Mouse (Mus musculus): ENCODE data around the gene Spp2. TPM values are rescaled to one million over a fixed set of nuclear protein-coding genes. Genes with fewer than 3 reads are reported as not detected.
A peak's percentile ranks its signal among the peaks of the same experiment; 100 is the strongest.

Gene Spp2
- total RNA-seq (2021), result not detected

DNA sequence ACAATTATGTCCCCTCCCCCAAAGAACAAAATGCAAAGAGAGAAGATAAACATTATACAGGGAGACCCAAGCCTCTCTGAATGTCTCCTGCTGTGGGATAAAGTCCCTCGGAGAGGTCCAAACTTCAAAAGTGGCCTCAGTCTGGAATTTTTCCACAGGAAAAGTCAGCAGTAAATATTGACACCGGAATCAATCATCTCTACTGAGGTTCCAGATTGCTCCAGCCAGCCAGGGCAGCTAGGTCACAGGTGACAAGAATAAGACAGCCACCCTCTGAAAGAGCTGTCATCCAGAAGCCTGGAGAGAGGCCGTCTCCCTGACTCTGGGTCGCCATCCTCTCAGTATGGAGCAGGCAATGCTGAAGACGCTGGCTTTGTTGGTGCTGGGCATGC is at the start of gene Spp2:
Gene Spp2 (plus strand): TSS at position 155 of the 392 bp plus-strand sequence.
- DNase-seq, result no peak

DNA sequence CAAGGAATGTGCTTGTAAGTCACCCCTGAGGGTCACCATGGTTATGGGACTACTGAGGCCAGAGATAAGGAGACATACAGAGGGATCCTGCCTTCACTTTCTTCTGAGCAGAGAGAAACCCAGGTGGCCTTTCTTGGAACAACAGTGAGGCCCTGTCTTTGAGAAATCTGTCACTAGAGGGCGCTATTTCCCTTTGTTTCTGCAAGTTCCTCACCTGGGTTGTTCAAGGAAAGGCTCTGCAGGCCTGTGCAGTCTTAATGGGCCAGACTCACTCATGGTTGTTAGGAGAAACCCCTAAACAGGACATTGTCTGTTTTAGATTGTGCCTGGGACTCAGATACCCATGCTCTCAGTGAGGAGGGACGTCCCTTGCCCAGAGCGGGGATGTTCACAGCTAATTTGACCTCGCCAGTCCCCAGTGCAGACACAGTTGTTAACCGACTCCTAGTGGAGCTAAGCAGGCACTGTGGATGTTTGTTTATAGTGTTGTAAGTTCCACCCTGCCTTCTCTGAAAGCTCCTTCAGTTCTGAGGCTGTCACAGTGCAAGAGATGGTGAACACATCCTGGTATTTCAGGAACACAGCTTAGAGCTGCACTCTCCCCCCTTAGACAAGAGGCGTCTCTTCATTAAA is 49.2 kb upstream of the Spp2 start:
- DNase-seq, result peak in 1 of 2 experiments; percentile 38

DNA sequence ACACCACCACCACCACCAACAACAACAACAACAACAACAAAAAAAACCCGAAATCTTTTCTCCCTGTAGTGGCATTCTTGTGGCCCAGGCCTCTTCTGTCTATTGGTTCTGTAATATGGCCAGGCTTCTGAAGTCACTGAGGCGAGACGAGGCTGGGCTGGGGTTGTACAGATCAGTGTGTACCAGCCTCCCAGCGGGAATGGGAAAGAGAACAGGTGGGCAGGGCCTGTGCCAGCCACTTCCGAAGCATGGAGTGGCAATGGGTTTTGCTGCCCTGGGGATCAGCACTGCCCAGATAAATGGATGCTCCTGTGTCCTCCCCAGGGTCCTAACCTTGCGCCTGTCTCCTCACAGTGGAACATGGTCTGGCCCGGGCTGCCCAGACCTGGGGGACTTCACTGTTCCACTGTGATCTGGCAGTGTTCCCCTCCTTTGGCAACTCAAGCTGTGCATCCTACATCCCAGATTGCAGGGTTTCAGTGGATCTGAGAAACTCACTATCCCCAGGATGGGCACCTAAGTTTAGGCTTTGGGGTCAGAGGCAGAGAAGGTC is 48.6 kb upstream of the Spp2 start:
- peak in 1 of 2 experiments; percentile 7 for DNase-seq

GRCm38 (mm10) chr1:88361085-88361484 is 45.7 kb upstream of the Spp2 start:
- DNase-seq, result no peak

DNA sequence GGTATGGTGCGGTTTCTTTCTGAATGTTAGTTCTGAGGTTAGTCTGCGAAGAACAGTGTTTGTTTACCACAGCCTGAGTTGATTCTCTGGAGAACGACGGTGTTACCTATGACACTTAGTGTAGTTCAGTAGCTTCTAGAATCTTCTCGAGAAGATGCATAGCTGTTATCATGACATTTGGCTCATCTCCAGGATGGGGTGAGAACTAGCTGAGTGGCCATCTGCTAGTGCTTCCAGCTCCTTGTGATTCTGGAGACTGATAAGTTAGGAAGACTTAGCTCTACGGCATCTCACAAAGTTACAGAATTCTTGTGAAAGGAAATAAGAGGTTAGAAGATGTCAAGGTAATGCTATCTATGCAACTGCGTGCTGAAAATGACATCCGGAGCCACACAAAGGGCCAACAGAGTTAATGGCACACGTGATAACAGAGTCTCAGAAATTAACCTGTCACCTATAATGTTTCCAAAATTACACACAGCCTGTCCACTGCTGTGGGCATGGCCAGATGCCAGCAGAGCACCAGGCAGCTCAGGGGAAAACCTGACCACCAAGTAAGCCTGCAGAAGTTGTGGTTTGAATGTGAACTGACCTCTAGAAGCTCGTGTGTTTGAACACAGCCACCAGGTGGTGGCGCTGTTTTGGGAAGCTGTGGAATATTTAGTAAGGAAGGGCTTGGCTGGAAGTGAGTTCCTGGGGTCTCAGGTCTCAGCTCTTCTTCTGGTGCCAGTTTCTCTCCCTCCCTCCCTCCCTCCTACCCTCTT is 39.7 kb upstream of the Spp2 start:
- no peak for DNase-seq

- DNase-seq, result no peak
Measured at GRCm38 (mm10) chr1:88378446-88378845, 28.3 kb upstream of the Spp2 start.

GRCm38 (mm10) chr1:88391632-88392031 is 15.1 kb upstream of the Spp2 start:
- DNase-seq, result no peak

GRCm38 (mm10) chr1:88393321-88393720 is 13.4 kb upstream of the Spp2 start:
- DNase-seq, result no peak

DNA sequence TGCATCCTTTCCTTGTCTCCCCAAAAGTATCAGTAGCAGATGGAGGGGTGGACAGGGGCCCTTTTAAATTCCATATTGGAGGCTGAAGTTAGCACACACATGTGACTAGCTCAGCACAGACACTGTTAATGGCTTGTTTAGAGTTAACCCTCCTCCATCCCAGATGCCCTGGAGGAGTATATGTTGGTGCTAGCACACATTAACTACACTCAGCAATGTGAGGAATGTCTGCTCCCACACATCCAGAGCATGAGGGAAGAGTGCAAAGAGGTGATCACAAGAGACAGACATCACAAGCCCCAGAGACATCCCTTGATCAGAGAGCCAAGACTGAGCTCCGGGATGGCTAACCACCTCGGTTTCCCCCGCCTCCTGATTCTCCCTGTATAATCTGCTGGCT is 3.4 kb upstream of the Spp2 start:
- no peak for DNase-seq

DNA sequence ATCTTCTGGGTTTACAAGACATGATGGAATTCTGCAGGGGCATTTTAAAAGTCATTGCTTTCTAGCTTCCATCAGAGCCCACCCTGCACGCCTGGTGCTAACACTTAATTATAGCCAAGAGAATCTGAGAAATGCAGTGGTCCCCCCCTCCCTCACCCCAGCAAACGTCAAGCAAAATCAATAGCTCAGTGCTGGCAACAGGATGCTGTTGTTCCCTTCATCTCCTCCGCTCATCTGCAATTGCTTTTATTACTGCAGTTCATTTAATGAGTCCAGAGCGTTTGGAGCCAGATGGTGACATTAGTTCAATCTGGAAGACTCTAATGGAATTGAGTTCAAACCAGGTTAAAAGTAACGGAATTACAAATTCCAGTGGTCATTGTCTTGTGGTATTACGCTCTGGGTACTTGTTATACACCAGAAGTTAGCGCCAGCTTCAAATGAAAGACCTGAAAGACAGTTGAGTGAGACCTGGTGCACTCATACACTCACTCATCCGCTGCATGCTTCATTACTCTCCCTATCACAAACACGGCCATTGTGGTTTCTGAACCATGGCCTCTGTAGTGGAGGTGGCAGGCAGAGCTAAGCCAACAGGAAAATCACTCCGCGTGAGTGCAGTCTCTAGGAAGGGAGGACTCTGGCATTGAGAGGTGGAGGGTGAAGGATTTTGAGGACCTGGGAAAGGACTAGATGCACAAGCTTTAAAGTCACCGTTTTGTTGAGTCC is 519 bp upstream of the Spp2 start:
- no peak for DNase-seq

- DNase-seq, result no peak
Measured at GRCm38 (mm10) chr1:88408340-88408739, 1.6 kb downstream of the Spp2 start.

DNA sequence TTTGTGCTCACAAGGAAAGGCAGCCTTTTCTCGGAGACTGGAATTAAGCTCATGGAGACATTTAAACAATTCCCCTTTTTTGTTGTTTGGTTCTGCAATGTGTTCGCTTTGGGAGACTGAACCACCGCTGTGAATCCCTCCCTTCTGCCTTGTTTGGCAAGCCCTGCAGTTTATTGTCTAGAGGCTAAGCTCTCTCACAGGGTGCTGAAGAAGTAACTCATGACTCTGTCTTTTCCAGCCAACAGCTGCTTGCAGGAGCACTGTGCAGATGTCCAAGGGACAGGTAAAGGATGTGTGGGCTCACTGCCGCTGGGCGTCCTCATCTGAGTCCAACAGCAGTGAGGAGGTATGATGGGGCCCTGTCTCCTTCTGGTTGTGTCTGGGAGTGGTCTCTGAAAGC is 5.3 kb downstream of the Spp2 start:
- DNase-seq, result no peak

GRCm38 (mm10) chr1:88418943-88419342 is 12.2 kb downstream of the Spp2 start:
- no peak for DNase-seq

GRCm38 (mm10) chr1:88422045-88422444 is 15.3 kb downstream of the Spp2 start:
- DNase-seq, result no peak

- DNase-seq, result no peak
Measured at GRCm38 (mm10) chr1:88422846-88423395, 16.2 kb downstream of the Spp2 start.

DNA sequence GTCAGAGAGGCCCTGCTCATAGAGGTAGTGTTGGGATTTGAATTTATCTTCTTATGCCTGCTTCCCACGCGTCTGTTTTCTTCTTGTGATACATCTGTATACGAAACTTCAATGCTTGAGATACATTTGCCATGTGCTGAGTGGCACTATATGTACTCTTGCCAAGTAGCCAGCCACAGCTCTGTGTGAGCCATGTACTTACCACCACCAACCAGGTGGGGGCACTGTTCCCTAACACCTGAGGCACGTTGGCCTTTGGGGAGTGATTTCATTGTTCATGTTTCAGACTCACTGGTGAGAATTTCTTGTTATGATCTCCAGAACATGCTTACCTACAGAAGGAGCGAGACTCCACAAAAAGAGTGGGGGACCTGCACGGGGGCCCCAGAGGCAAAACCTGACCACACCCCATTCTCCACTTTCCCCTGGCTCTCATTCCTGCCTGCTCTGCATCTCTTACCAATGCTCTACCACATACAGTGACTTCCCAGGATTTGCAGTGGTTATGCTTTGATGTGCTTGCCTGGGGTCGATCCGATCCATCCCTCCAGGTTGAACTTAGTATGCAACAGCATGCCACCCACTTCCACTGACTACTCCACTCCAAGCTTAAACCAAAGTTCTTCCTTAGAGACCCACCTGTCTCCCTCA is 18.0 kb downstream of the Spp2 start:
- DNase-seq, result peak; percentile 73 to 77

DNA sequence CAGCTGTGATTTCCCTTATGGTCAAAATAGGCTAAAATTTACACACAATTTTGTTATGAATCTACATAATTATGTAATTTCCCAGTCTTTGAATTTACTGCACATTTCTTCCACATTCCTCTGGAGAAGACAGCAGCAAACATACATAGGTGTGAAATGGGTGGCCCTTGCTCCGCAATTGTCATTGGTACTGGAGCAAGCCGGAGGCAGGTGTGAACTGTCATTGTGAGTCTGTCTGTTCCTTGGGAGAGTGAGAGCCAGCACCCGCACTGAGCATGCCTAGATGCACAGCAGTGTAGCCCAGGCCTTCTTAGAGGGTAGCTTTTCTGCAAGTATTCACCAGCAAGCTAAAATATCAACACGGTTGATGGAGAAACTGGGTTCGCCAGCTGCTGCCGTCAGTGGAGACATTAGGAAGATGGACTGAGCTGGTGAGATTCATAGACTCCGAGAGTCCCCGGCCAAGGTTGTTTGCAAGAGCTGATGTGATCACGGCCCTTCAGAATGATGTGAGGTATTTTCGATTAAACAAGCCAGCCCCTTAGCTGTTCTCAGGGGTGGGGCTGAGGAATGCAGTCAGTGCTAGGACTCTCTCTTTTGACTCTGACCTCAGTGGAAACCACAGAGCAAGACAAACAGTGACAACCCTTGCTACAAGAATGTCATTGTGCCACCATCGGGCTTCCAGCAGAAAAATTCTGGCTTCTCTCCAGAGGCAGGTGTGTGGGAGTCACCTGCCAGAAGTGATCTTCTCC is 21.4 kb downstream of the Spp2 start:
- DNase-seq, result no peak

- no peak for DNase-seq
Measured at GRCm38 (mm10) chr1:88429413-88429812, 22.7 kb downstream of the Spp2 start.

DNA sequence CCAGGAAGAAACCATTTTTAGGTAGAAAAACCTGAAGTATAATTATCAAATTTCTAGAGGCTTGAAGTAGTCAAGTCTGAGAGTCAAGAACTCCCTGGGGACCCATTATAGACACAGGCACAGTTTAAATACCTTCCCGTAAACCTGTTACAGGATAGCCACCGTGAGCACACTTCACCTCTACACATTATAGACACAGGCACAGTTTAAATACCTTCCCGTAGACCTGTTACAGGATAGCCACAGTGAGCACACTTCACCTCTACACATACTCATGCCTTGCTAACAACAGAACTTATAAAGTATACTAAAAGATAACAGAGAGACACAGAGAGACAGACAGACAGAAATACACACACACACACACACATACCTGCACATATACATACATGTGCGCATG is 24.5 kb downstream of the Spp2 start:
- no peak for DNase-seq

DNA sequence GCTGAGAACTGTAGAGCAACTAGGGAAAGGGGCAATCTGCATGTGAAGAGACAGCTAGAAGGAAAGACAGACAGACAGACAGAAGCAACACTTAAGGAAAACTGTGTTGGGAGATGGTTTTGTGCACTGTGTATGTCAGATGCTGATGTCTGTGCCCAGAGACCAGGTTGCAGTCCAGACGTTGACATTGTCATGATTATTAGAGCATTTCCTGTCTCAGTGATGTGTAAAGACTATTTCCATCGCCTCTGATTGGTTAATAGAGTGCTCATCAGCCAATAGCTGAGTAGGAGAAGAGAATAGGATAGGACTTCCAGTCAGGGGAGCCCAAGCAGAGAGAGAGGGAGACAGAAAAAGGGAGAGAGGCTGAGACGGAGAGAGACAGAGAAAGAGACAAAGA is 25.8 kb downstream of the Spp2 start:
- no peak for DNase-seq

- DNase-seq, result no peak
Measured at GRCm38 (mm10) chr1:88433096-88433883, 26.5 kb downstream of the Spp2 start.
